In genomic region chr15:62571803-62572202, GRCm38 (mm10) we compare ENCODE assay signal across 9 mouse cellular contexts.
A peak's percentile ranks its signal among the peaks of the same experiment; 100 is the strongest.
DNase-seq lines count a peak whose midpoint lies in the region; ATAC-seq and TF ChIP-seq lines count a peak whose summit lies in the region.
"Had no signal": no experiment of that assay in that cellular context is flagged by ENCODE, and none has a peak within 500 bp of the region (broad histone marks: within the 10 kb centered on the region; RNA-seq: fewer than 3 reads in every experiment).

No protein-coding gene starts in this region.

- TF ChIP-seq CTCF in layer of hippocampus, adult 2 months (conservative IDR thresholded peaks at IDR 0.05) = no peak

- H3K27ac ChIP-seq in layer of hippocampus, adult 2 months = peak overlapping the region; percentile 23; the same call in 1 of the 2 replicates
- H3K27ac ChIP-seq: stomach, embryonic 15.5 days had no signal

- peak; percentile 68 for DNase-seq in gastrocnemius, adult 18-20 months (ENCODE audit: low spot score)
- DNase-seq in gastrocnemius, postnatal 4 days (ENCODE audit: low spot score in 2 of 2) = no peak
- DNase-seq in adrenal gland, postnatal 14 days = peak; percentile 33
- DNase-seq in cerebellum, postnatal 14 days = peak; percentile 97
- DNase-seq in layer of hippocampus, adult 2 months (ENCODE audit: low spot score in 2 of 2) = peak; percentile 28 to 59
- DNase-seq in spleen, postnatal 4 days (ENCODE audit: low spot score in 2 of 2) = no peak
- no peak for DNase-seq in lung, adult 18-20 months

- no peak overlapping the region for H3K4me3 ChIP-seq in layer of hippocampus, adult 2 months
- H3K4me3 ChIP-seq: stomach, embryonic 15.5 days had no signal

- no peak for ATAC-seq in granulocyte monocyte progenitor cell, adult 5-6 weeks (replicated peaks; ENCODE audit: poor library complexity, severe bottlenecking)

Comparison
In these comparisons a context has a peak if more than half of its experiments do, and no peak if none do; other contexts are left out.
1. DNase-seq: peak in gastrocnemius, adult 18-20 months (single experiment), adrenal gland, postnatal 14 days (single experiment), cerebellum, postnatal 14 days (2 of 2) and layer of hippocampus, adult 2 months (2 of 2); none in gastrocnemius, postnatal 4 days (0 of 2), spleen, postnatal 4 days (0 of 2) and lung, adult 18-20 months (0 of 2).